8 mouse cellular contexts compared by ENCODE assay signal in genomic region chr12:99904537-99904936, GRCm38 (mm10).
"Had no signal": no experiment of that assay in that cellular context is flagged by ENCODE, and none has a peak within 500 bp of the region (broad histone marks: within the 10 kb centered on the region; RNA-seq: fewer than 3 reads in every experiment).

No protein-coding gene starts in this region.

- DNase-seq: liver, postnatal 0 days; lung, adult 2 months; lung, postnatal 14 days; lung, postnatal 36 days; right cerebral cortex, postnatal 25 days; thymus, adult 2 months; thymus, postnatal 25 days; thymus, postnatal 4 days had no signal
